Mouse (Mus musculus) natural killer cell, adult 2 months (primary cell): ENCODE measurements around the gene Taf15.
"Not testable (repeated sequence)": the region's sequence is repeated elsewhere in the genome, so short reads cannot be mapped to it uniquely, and the experiment has no call there.

ENCODE experiments used
- DNase-seq, 2 experiments: peaks; one replicate each; pipeline ENCODE4 v3.0.0; 2022; ENCODE audit warnings: low spot score in 2 of 2

Gene Taf15

GRCm38 (mm10) chr11:83536831-83537230 lies 63.9 kb downstream of the Taf15 start:
- peak; percentile 45 to 76 for DNase-seq

- peak; percentile 48 to 75 for DNase-seq
Measured at GRCm38 (mm10) chr11:83538705-83539314, 65.9 kb downstream of the Taf15 start.

- peak; percentile 45 to 68 for DNase-seq
Measured at GRCm38 (mm10) chr11:83540931-83541330, 68.0 kb downstream of the Taf15 start.

- DNase-seq = no peak
Measured at GRCm38 (mm10) chr11:83541415-83541814, 68.5 kb downstream of the Taf15 start.

GRCm38 (mm10) chr11:83544214-83544613 lies 71.3 kb downstream of the Taf15 start:
- peak; percentile 48 to 67 for DNase-seq

- peak; percentile 71 to 82 for DNase-seq
Measured at GRCm38 (mm10) chr11:83550186-83550632, 77.3 kb downstream of the Taf15 start.

- DNase-seq = not testable (repeated sequence)
Measured at GRCm38 (mm10) chr11:83551037-83551436, 78.2 kb downstream of the Taf15 start.

- DNase-seq = no peak
Measured at GRCm38 (mm10) chr11:83551668-83552067, 78.8 kb downstream of the Taf15 start.
